Mouse (Mus musculus): ENCODE measurements at regions not wholly inside any gene's neighbourhood (a gene's known extent, or its start where the extent isn't known, plus 50 kb on each side); places are given as distances from the start of the nearest gene placed in this dataset.

- DNase-seq, result no peak
Measured at GRCm38 (mm10) chr10:105704472-105705235, 130.4 kb upstream of the Tmtc2 start.

GRCm38 (mm10) chr10:105693131-105693530 is 118.9 kb upstream of the Tmtc2 start:
- no peak for DNase-seq

- DNase-seq, result no peak
Measured at GRCm38 (mm10) chr10:105689388-105689787, 115.1 kb upstream of the Tmtc2 start.

DNA sequence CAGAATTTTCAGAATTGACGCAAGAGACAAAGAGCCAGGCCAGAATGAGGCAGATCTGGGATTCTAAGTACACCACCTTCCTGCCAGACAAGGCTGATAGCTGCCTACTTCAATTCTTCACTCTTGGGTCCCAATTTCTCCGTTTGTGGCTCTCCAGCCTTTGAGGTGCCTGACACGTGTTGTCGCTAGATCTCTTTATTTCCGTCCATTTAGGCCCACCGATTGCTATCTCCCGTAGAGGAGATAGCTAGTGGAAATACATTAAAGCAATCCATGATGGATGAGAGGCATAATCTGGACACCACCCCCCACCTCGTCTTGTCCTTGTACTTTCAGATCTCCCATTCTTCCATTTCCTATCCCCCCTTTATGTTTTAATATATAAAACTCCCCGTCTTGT is 114.6 kb upstream of the Tmtc2 start:
- no peak for DNase-seq

GRCm38 (mm10) chr10:105686876-105687275 is 112.6 kb upstream of the Tmtc2 start:
- no peak for DNase-seq

GRCm38 (mm10) chr10:105679598-105679997 is 105.3 kb upstream of the Tmtc2 start:
- DNase-seq, result no peak

- DNase-seq, result no peak
Measured at GRCm38 (mm10) chr10:105666959-105667358, 92.7 kb upstream of the Tmtc2 start.

GRCm38 (mm10) chr10:105660761-105661160 is 86.5 kb upstream of the Tmtc2 start:
- no peak for DNase-seq

DNA sequence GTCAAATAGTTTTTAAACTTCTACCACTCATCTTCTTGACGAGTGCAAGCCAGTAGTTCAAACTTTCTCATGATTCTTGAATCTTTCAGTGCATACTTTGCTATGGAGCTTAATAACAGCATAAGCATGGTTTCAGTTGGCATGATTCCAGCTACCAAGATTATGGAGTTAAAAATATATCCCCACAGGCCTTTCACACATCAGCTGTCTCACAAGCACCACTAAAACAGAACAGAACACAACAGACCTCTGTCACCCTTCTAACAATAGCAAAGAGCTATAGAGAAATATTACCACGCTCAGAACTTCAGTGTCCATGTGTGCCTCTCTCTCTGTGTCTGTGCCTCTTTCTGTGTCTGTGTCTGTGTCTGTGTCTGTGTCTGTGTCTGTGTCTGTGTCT is 82.5 kb upstream of the Tmtc2 start:
- DNase-seq, result no peak

GRCm38 (mm10) chr10:105652475-105652874 is 78.2 kb upstream of the Tmtc2 start:
- DNase-seq, result no peak

DNA sequence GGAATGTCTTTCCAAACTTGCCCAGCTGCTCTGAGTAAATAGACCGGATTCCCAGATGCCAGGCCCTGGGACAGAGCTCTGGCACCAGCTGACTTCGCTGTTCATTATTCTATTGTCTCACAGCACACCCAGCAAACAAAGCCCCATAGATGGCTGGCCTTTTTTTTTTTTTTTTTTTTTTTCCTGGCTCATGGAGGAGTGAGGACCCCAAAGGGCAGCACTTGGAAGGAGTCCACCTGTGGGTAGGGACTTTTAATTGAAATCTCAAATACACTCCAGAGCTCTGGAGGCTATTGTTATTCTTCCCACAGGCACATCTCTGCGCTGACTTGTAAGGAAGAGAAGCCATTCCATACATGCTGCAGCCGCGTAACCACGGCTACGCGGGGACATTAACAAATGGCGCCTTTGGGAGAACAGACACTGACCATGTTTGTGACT is 64.8 kb upstream of the Tmtc2 start:
- DNase-seq, result peak; percentile 19

DNA sequence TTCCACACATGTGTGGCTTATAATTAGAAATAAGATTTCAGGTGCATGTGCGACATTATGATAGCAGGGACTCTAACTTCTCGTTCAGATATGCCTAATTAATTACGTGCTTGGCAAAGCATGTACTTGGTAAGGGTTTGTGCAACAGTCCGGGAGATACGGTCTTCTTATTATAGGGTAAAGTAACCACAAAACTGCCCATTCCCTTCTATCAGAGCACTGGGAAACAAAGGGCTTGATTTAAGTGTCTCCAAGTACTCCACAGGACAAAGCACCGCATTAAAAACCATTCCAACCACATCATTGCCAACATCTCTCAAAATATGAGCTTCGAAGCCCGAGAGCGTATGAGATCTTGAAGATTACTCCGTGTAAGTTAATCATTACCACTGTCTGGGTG is 64.2 kb upstream of the Tmtc2 start:
- no peak for DNase-seq

- no peak for DNase-seq
Measured at GRCm38 (mm10) chr10:105626842-105627241, 52.6 kb upstream of the Tmtc2 start.

- DNase-seq, result no peak
Measured at GRCm38 (mm10) chr10:105625324-105625950, 51.2 kb upstream of the Tmtc2 start.

All from right cerebral cortex, adult 18-20 months (tissue).